ENCODE assay signal across 9 mouse cellular contexts in the genomic region with DNA sequence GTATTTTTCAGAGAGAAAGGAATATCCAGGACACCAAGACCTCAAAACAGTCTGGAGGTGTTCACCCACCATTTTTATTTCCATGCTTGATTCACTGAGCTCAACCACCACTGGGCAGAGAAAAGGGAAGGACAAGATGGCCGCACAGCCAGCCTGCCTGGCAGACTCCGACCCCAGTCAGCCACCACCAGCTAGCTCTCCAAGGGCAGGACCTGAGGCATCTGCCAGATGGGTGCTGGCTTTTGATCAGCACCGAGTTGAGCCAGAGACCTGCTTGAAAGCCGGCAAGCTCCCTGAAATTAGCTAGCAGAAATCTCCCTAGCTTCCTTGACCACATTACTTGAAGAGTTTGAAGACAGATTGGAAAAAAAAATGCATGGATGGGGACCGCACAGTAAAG.
A peak's percentile ranks its signal among the peaks of the same experiment; 100 is the strongest.
DNase-seq lines count a peak whose midpoint lies in the region; ATAC-seq lines count a peak whose summit lies in the region.
"Had no signal": no experiment of that assay in that cellular context is flagged by ENCODE, and none has a peak within 500 bp of the region (broad histone marks: within the 10 kb centered on the region; RNA-seq: fewer than 3 reads in every experiment).

No protein-coding gene starts in this region.

- H3K27me3 ChIP-seq in embryonic facial prominence, embryonic 12.5 days = no peaks in the 10 kb centered on the region
- H3K27me3 ChIP-seq in heart, embryonic 16.5 days (ENCODE audit: control insufficient read depth, insufficient read depth, low read length) = no peaks in the 10 kb centered on the region
- no peaks in the 10 kb centered on the region for H3K27me3 ChIP-seq in midbrain, embryonic 12.5 days

- peaks cover 35% of the 10 kb centered on the region for H3K4me1 ChIP-seq in embryonic facial prominence, embryonic 12.5 days
- H3K4me1 ChIP-seq in heart, embryonic 16.5 days (ENCODE audit: control insufficient read depth, insufficient read depth, low read length) = peaks cover 11% of the 10 kb centered on the region
- peaks cover 48% of the 10 kb centered on the region for H3K4me1 ChIP-seq in midbrain, embryonic 12.5 days

- 0 out of 2 replicates have a peak overlapping the region, but pooled peaks have one; percentile 54 for H3K4me2 ChIP-seq in embryonic facial prominence, embryonic 12.5 days (replicated peaks)
- no peak overlapping the region for H3K4me2 ChIP-seq in heart, embryonic 16.5 days (ENCODE audit: low read depth, low read length)
- no peak overlapping the region for H3K4me2 ChIP-seq in midbrain, embryonic 12.5 days (replicated peaks)

- H3K4me3 ChIP-seq in embryonic facial prominence, embryonic 12.5 days = no peak overlapping the region
- H3K4me3 ChIP-seq in heart, embryonic 16.5 days (ENCODE audit: low read length) = no peak overlapping the region
- H3K4me3 ChIP-seq in midbrain, embryonic 12.5 days = no peak overlapping the region

- WGBS in embryonic facial prominence, embryonic 12.5 days = 54% methylated on average over 5 of the region's 5 CpGs
- WGBS in heart, embryonic 16.5 days = 74% methylated on average over 5 of the region's 5 CpGs
- 71% methylated on average over 5 of the region's 5 CpGs for WGBS in midbrain, embryonic 12.5 days

- intact Hi-C loops in gastrocnemius, postnatal 14 days (cut with DNase I; ENCODE audit: low total_unique reads) = no loop called here

- H3K27ac ChIP-seq in embryonic facial prominence, embryonic 12.5 days = peak overlapping the region; percentile 98
- peak overlapping the region; percentile 90 for H3K27ac ChIP-seq in heart, embryonic 16.5 days (ENCODE audit: low read length)
- H3K27ac ChIP-seq in midbrain, embryonic 12.5 days (replicated peaks) = peak overlapping the region; percentile 93

- no peak overlapping the region for H3K9ac ChIP-seq in embryonic facial prominence, embryonic 12.5 days
- H3K9ac ChIP-seq in heart, embryonic 16.5 days (ENCODE audit: low read length) = no peak overlapping the region
- H3K9ac ChIP-seq in midbrain, embryonic 12.5 days (replicated peaks) = no peak overlapping the region

- no peaks in the 10 kb centered on the region for H3K36me3 ChIP-seq in embryonic facial prominence, embryonic 12.5 days
- H3K36me3 ChIP-seq in heart, embryonic 16.5 days (ENCODE audit: control insufficient read depth, insufficient read depth) = no peaks in the 10 kb centered on the region
- no peaks in the 10 kb centered on the region for H3K36me3 ChIP-seq in midbrain, embryonic 12.5 days

- peak; percentile 26 for DNase-seq in gastrocnemius, postnatal 25 days
- DNase-seq in gastrocnemius, postnatal 14 days = no peak
- DNase-seq in layer of hippocampus, adult 11-12 months (ENCODE audit: low spot score) = no peak
- DNase-seq: cerebellum, postnatal 36 days had no signal

- no peaks in the 10 kb centered on the region for H3K9me3 ChIP-seq in embryonic facial prominence, embryonic 12.5 days
- H3K9me3 ChIP-seq in heart, embryonic 16.5 days (replicated peaks; ENCODE audit: control insufficient read depth, low read length) = no peaks in the 10 kb centered on the region
- no peaks in the 10 kb centered on the region for H3K9me3 ChIP-seq in midbrain, embryonic 12.5 days

- no peak for ATAC-seq in embryonic facial prominence, embryonic 12.5 days (ENCODE audit: insufficient number of reproducible peaks, insufficient read depth, low FRiP score, low TSS enrichment)
- ATAC-seq in heart, embryonic 16.5 days (replicated peaks; ENCODE audit: extremely low read depth, insufficient read depth, low FRiP score) = no peak
- ATAC-seq in midbrain, embryonic 12.5 days (ENCODE audit: low FRiP score, low read depth) = no peak
- no peak for ATAC-seq in megakaryocyte progenitor cell, adult 5-6 weeks (replicated peaks; ENCODE audit: poor library complexity)
- no peak for ATAC-seq in erythroid progenitor cell, adult 5-6 weeks (replicated peaks; ENCODE audit: low FRiP score, poor library complexity, severe bottlenecking)
